Mouse (Mus musculus) macrophage (primary cell): ENCODE data around the gene Hs3st1. TPM values are rescaled to one million over a fixed set of nuclear protein-coding genes. Genes with fewer than 3 reads are reported as not detected.
"Not testable (repeated sequence)": the region's sequence is repeated elsewhere in the genome, so short reads cannot be mapped to it uniquely, and the experiment has no call there.

Source experiments
- H3K27ac ChIP-seq: fragments of 350-480 bp; formaldehyde crosslinking; 2 replicates; pipeline ENCODE4 v1.9.0; 2021
- H3K36me3 ChIP-seq: fragments of 350-480 bp; formaldehyde crosslinking; 2 replicates; pipeline ENCODE4 v1.9.0; 2021; ENCODE audit errors: inconsistent target
- H3K4me3 ChIP-seq: fragments of 350-480 bp; formaldehyde crosslinking; 2 replicates; pipeline ENCODE4 v1.9.0; 2021; ENCODE audit errors: inconsistent target
- H3K79me2 ChIP-seq: fragments of 350-480 bp; formaldehyde crosslinking; 2 replicates; pipeline ENCODE4 v1.9.0; 2021; ENCODE audit errors: inconsistent target
- WGBS: methylation state at CpG from one replicate; pipeline ENCODE4 v1.1.7; 2026; ENCODE audit warnings: inconsistent platforms; ENCODE audit not compliant: missing documents; 5-methylcytosine and 5-hydroxymethylcytosine counted together
- polyA plus RNA-seq: library from polyadenylated mRNA; stranded (reverse); fragments of 250-400 nt; gene quantifications from 3 replicates; pipeline ENCODE4 v1.2.4, GENCODE M21; 2018; ENCODE audit warnings: inconsistent platforms
- total RNA-seq, 78 experiments: library from RNA; depleted of rRNA; stranded (reverse); fragments of 250-400 nt; gene quantifications; 1 replicate in 9 of 78; 2 replicates in 24 of 78; 3 replicates in 43 of 78; 4 replicates in 2 of 78; pipeline ENCODE4 v1.2.4; 2018; ENCODE audit warnings: inconsistent platforms in 56 of 78

The Hs3st1 gene
- total RNA-seq (2018; cell fraction: chromatin; rRNA removed) = not detected
- total RNA-seq (2018; cell fraction: cytosol; rRNA removed) = under 1 TPM in 8 of 26 experiments, not detected in 18; 0.09 to 0.16 (median 0.13) TPM
- 1 to 10 TPM in 1 of 26 experiments, not detected in 25; 1.9 TPM for total RNA-seq (2018; cell fraction: nucleus; rRNA removed)
- polyA plus RNA-seq = 0.13 to 0.20 TPM in 2 of 3 replicates, not detected in the other

- 93% methylated on average over 9 of the region's 15 CpGs for WGBS
- not testable (repeated sequence) for H3K4me3 ChIP-seq, H3K79me2 ChIP-seq, H3K27ac ChIP-seq, H3K36me3 ChIP-seq
These were observed at the start of gene Hs3st1 for GRCm38 (mm10) chr5:39755375-39755774. TSS of gene Hs3st1 (minus strand) at chr5:39755475.

- Histone ChIP-seq H3K36me3 (no peaks in the 10 kb centered on the region), H3K79me2 (no peaks in the 10 kb centered on the region), H3K4me3 (no peak overlapping the region), H3K27ac (no peak overlapping the region)
- 17% methylated on average over 5 of the region's 5 CpGs for WGBS
These were observed 49.4 kb upstream of the Hs3st1 start for GRCm38 (mm10) chr5:39804663-39805062.

- Histone ChIP-seq H3K36me3 (no peaks in the 10 kb centered on the region), H3K79me2 (no peaks in the 10 kb centered on the region), H3K27ac (no peak overlapping the region), H3K4me3 (no peak overlapping the region)
- WGBS = 87% methylated on average over 3 of the region's 3 CpGs
These were observed 48.7 kb upstream of the Hs3st1 start for GRCm38 (mm10) chr5:39803941-39804340.

- H3K27ac ChIP-seq = no peak overlapping the region
- no peaks in the 10 kb centered on the region for H3K79me2 ChIP-seq
- 89% methylated on average over 3 of the region's 3 CpGs for WGBS
- no peak overlapping the region for H3K4me3 ChIP-seq
- no peaks in the 10 kb centered on the region for H3K36me3 ChIP-seq
These were observed 48.2 kb upstream of the Hs3st1 start for GRCm38 (mm10) chr5:39803457-39803856.

- 8% methylated on average over 3 of the region's 3 CpGs for WGBS
These were observed 46.8 kb upstream of the Hs3st1 start for GRCm38 (mm10) chr5:39802110-39802509.

GRCm38 (mm10) chr5:39777094-39777710 is 21.9 kb upstream of the Hs3st1 start:
- Histone ChIP-seq H3K36me3 (no peaks in the 10 kb centered on the region), H3K27ac (no peak overlapping the region), H3K79me2 (no peaks in the 10 kb centered on the region), H3K4me3 (no peak overlapping the region)
- WGBS = 89% methylated on average over 7 of the region's 7 CpGs

More at GRCm38 (mm10) chr5:39802110-39802509, 46.8 kb upstream of the Hs3st1 start:
- Histone ChIP-seq H3K79me2 (no peaks in the 10 kb centered on the region), H3K36me3 (no peaks in the 10 kb centered on the region), H3K27ac (no peak overlapping the region), H3K4me3 (no peak overlapping the region)

GRCm38 (mm10) chr5:39771680-39772348 is 16.5 kb upstream of the Hs3st1 start:
- Histone ChIP-seq H3K36me3 (no peaks in the 10 kb centered on the region), H3K79me2 (no peaks in the 10 kb centered on the region), H3K4me3 (no peak overlapping the region), H3K27ac (no peak overlapping the region)
- 84% methylated on average over 5 of the region's 5 CpGs for WGBS

GRCm38 (mm10) chr5:39761682-39762456 is 6.6 kb upstream of the Hs3st1 start:
- WGBS = 90% methylated on average over 8 of the region's 8 CpGs
- Histone ChIP-seq H3K4me3 (no peak overlapping the region), H3K36me3 (no peaks in the 10 kb centered on the region), H3K27ac (no peak overlapping the region), H3K79me2 (no peaks in the 10 kb centered on the region)

- Histone ChIP-seq H3K36me3 (no peaks in the 10 kb centered on the region), H3K27ac (no peak overlapping the region), H3K4me3 (no peak overlapping the region), H3K79me2 (no peaks in the 10 kb centered on the region)
- 15% methylated on average over 2 of the region's 2 CpGs for WGBS
These were observed 3.7 kb upstream of the Hs3st1 start for GRCm38 (mm10) chr5:39758890-39759475.

GRCm38 (mm10) chr5:39736843-39737242 is 18.4 kb downstream of the Hs3st1 start:
- Histone ChIP-seq H3K79me2 (no peaks in the 10 kb centered on the region), H3K36me3 (no peaks in the 10 kb centered on the region), H3K27ac (no peak overlapping the region), H3K4me3 (no peak overlapping the region)
- WGBS = 80% methylated on average over 2 of the region's 2 CpGs

- Histone ChIP-seq H3K4me3 (no peak overlapping the region), H3K79me2 (no peaks in the 10 kb centered on the region), H3K27ac (no peak overlapping the region), H3K36me3 (no peaks in the 10 kb centered on the region)
- WGBS = 46% methylated on average over 1 of the region's 1 CpGs
These were observed 21.4 kb downstream of the Hs3st1 start for GRCm38 (mm10) chr5:39733750-39734443.

GRCm38 (mm10) chr5:39733013-39733749 is 22.1 kb downstream of the Hs3st1 start:
- 62% methylated on average over 5 of the region's 5 CpGs for WGBS

GRCm38 (mm10) chr5:39715694-39716550 is 39.4 kb downstream of the Hs3st1 start:
- H3K79me2 ChIP-seq = no peaks in the 10 kb centered on the region
- H3K36me3 ChIP-seq = no peaks in the 10 kb centered on the region
- no peak overlapping the region for H3K27ac ChIP-seq
- WGBS = 38% methylated on average over 13 of the region's 13 CpGs
- no peak overlapping the region for H3K4me3 ChIP-seq

More at GRCm38 (mm10) chr5:39733013-39733749, 22.1 kb downstream of the Hs3st1 start:
- no peaks in the 10 kb centered on the region for H3K79me2 ChIP-seq
- H3K4me3 ChIP-seq = no peak overlapping the region
- no peaks in the 10 kb centered on the region for H3K36me3 ChIP-seq
- no peak overlapping the region for H3K27ac ChIP-seq
